Mouse (Mus musculus) embryonic fibroblast, embryonic 13.5 days (primary cell): ENCODE results near the gene Hnrnpr. TPM values are rescaled to one million over a fixed set of nuclear protein-coding genes. Genes with fewer than 3 reads are reported as not detected.
A peak's percentile ranks its signal among the peaks of the same experiment; 100 is the strongest.

Source experiments
- H3K27ac ChIP-seq: 2 replicates; pipeline ENCODE4 v1.5.1; 2012; ENCODE audit warnings: low read length, control low read depth, inconsistent platforms; ENCODE audit not compliant: insufficient read depth
- H3K4me1 ChIP-seq: 2 replicates; pipeline ENCODE4 v1.6.1; 2011; ENCODE audit warnings: low read length; ENCODE audit not compliant: control insufficient read depth, insufficient read depth
- H3K4me3 ChIP-seq: 2 replicates; pipeline ENCODE4 v1.5.1; 2011; ENCODE audit warnings: mild to moderate bottlenecking, control low read depth, low read length; ENCODE audit not compliant: insufficient read depth
- CTCF ChIP-seq: IDR thresholded peaks from 2 replicates; pipeline ENCODE4 v1.5.1; 2011; ENCODE audit warnings: mild to moderate bottlenecking, control low read depth, low read length, moderate library complexity, borderline replicate concordance; ENCODE audit not compliant: insufficient read depth
- POLR2A ChIP-seq: IDR thresholded peaks from 2 replicates; pipeline ENCODE4 v1.6.1; 2011; ENCODE audit warnings: low read depth, mild to moderate bottlenecking, control low read depth, low read length, moderate library complexity
- polyA plus RNA-seq: library from polyadenylated mRNA; stranded (reverse); fragments of >200 nt; gene quantifications from 2 replicates; pipeline ENCODE4 v1.2.4, GENCODE M21; 2011; ENCODE audit warnings: low read depth; ENCODE audit not compliant: missing spikeins, insufficient read length

The Hnrnpr gene
- polyA plus RNA-seq, 1 experiment, result 105 TPM

DNA sequence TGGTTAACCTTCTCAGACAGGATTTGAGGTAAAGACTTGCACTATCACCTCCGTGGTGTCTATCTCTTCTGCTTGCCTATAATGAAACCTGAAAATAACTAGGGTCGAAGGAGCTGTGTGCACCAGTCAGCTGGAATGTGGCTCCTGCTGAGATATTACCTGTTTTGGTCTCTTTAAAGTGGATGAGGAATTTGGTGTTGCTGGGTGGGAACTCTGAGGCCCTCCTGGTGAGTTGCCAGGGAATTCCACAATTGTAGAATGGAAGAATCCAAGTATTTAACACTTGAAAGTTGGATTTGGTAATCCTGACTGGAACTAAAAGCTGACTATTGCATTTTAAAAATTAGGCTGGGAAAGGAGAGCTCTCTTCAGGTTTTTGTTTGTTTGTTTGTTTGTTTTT lies 6.6 kb upstream of the Hnrnpr start:
- Histone ChIP-seq H3K27ac (no peak overlapping the region), H3K4me1 (no peaks in the 10 kb centered on the region), H3K4me3 (no peak overlapping the region)
- TF ChIP-seq POLR2A (no peak), CTCF (no peak)

DNA sequence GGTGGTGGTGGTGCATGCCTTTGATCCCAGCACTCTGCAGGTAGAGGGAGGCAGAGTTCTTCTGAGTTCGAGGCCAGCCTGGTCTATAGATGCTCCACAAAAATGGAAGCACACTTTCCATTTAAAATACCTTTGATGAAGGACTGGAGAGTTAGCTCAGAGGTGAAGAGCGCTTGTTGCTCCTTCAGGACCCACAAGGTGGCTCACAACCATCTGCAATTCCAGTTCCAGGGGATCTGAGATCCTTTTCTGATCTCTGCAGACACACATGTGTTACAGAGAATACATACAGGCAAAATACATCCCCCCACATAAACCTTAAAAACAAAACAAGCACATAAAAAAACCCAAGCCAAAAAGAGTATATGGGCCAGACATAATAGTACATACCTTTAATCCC lies 2.4 kb upstream of the Hnrnpr start:
- peaks cover 5% of the 10 kb centered on the region for H3K4me1 ChIP-seq
- H3K27ac ChIP-seq, result no peak overlapping the region
- H3K4me3 ChIP-seq, result no peak overlapping the region
- TF ChIP-seq CTCF, result no peak
- no peak for TF ChIP-seq POLR2A

DNA sequence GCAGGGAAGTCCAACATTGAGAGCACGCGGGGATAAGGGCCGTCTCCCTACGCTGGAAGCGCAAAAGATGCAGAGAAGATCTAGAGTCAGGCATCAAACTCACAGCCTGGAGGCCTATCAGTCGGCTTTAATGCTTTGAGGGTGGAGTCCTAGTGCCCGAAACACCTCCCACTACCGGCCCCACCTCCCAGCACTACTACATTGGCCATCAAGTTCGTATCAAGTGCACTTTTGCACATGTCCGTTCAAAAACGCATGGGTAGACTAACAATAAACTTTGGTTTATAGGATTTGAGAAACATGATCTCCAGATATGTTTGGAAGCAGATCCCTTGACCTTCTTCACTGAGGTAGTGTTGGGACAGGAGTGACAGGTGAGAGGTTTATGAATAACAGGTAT lies 962 bp upstream of the Hnrnpr start:
- Histone ChIP-seq H3K27ac (peak overlapping the region; percentile 68; the same call in 1 of the 2 replicates), H3K4me1 (peaks cover 5% of the 10 kb centered on the region), H3K4me3 (peak overlapping the region; percentile 76)
- TF ChIP-seq CTCF (no peak), POLR2A (peak; percentile 54; the same call in 1 of the 2 replicates)

DNA sequence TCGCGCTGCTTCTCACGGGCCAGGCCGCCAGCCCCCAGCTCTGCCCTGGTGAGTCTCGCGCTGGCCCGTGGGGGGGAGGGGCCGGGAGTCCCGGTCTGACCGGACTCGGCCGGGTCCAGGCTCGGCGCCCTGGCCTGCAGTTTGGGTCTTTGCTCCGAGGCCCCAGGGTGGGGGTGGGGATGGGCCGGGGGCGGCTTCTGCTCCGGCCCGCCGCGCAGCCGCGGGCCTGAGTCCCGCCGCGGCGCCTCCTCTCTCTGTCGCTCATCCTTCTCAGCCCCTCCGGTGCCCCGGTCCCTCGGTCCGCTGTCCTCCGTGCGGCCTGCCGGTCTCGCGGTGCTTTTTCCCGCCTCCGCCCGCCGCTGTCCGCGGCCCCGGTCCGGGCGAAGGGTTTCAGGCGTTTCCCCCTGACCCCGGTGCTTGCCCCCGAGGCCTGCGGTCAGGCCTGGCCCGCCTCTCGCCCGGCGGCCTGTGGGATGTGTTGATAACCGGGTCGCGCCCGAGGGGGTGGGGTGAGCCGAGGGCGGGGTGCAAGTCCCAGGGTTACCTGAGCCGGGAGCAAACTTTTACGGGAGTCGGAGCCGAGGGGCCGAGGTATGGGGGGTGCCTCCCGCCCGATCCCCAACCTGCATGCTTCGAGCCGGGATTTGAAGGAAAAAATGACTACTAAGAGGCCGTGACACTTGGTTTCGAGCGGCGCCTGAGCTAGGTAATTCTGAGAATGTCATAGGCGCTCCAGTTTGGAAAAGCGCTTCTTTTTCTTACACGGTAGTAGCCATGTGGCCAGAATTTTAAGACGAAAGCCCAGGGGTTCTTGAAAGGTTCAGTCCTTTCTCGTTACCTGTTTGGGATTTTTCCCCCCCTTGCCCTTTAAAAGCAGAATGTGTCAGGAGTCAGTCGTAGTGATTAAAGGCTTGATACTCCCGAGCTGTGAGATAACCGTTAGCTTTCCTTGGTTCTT lies 579 bp downstream of the Hnrnpr start:
- H3K4me3 ChIP-seq, result peak overlapping the region; percentile 95
- peaks cover 7% of the 10 kb centered on the region for H3K4me1 ChIP-seq
- TF ChIP-seq POLR2A (no peak; the same call in 1 of the 2 replicates), CTCF (no peak)

DNA sequence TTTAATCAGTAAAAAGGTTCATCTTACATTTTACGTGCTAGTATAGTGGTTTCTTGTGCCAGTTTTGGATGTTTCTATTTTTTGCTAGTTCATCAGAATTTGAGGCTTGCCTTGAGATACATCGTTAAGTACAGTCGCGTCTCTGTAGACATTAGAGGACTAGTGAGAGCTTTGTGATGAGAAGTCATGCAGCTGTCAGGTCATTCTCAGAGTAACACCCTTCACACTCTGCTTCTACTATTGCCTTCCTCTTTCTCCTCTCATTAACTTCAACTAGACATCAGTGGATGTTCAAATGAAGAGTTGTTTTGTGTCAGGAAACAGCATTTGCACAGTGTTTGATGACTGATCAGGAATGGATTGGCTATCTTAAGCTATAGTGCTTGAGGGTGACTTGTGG lies 1.9 kb downstream of the Hnrnpr start:
- TF ChIP-seq CTCF (no peak), POLR2A (no peak)
- Histone ChIP-seq H3K4me1 (peaks cover 7% of the 10 kb centered on the region), H3K27ac (no peak overlapping the region), H3K4me3 (peak overlapping the region; percentile 43)

More for the DNA sequence above, 579 bp downstream of the Hnrnpr start:
- peak overlapping the region; percentile 76 for H3K27ac ChIP-seq

DNA sequence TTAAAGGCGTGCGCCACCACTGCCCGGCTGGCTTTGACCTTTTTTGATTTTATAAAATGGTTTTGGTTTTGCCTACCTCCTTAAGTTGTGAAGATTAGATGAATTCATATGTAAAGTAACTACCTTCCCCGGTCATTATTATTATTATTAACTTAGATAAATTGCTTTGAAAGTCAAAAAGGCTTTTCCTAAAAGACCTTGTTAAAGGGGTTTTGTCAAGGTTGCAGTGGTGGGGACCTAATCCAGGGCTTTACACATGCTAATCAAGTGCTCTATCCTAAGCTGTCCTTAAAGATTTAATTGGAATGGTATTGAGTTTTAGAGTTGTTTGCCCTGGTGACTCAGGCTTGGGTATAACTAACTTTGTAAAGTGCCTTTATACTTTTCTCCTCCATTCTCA lies 6.9 kb downstream of the Hnrnpr start:
- no peak for TF ChIP-seq POLR2A
- TF ChIP-seq CTCF, result no peak
- Histone ChIP-seq H3K4me3 (no peak overlapping the region), H3K4me1 (peaks cover 9% of the 10 kb centered on the region), H3K27ac (no peak overlapping the region)

DNA sequence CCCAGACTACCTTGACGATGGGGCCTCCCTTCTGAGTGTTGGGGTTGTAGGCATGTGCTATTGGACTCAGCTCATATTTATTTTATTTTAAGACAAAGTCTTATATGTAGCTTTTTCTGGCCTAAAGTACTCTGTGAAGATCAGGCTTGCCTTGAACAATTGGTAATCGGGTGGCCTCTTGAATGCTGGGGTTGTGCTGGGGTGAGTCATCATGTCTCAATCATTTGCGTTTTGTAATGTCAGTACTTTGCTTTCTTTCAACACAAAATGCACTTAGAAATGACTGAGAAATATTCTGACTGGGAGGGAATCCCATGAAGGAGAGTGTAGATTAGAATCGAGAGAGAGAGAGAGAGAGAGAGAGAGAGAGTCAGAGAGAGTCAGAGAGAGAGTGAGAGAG lies 9.3 kb downstream of the Hnrnpr start:
- Histone ChIP-seq H3K27ac (peak overlapping the region; percentile 89), H3K4me1 (peaks cover 4% of the 10 kb centered on the region), H3K4me3 (no peak overlapping the region)
- TF ChIP-seq POLR2A, result no peak
- TF ChIP-seq CTCF, result no peak

DNA sequence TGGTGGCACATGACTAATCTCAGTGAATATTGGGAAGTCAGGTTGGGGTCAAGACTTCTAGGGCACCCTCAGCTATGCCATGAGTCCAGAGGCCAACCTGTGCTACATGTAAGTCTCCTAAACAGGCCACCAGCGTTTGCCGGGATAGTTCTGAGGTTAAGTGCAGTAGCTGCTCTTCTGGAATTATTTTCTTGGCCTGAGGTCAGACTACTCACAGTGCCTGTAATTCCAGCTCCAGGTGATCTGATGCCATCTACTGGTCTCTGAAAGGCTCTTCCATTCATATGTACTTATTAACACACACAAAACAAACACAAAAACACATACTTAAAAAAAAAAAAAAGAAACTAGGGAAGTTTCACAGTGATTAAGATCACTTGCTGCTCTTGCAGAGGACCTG lies 13.5 kb downstream of the Hnrnpr start:
- Histone ChIP-seq H3K4me1 (peaks cover 3% of the 10 kb centered on the region), H3K4me3 (no peak overlapping the region), H3K27ac (no peak overlapping the region)
- no peak for TF ChIP-seq CTCF
- TF ChIP-seq POLR2A, result no peak

DNA sequence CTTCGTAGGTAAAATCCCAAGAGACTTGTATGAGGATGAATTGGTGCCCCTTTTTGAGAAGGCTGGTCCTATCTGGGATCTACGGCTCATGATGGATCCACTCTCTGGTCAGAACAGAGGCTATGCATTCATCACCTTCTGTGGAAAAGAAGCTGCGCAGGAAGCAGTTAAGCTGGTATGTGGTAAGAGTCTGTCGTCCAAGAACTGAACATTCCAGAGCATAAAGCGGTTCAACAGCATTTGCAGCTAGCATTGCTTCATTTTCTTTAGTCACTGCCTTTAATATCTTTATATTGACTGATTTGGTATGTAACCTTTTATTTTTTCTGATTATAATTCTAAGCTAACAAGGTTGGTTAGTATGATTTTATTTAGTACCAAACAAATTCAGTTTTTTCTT lies 16.5 kb downstream of the Hnrnpr start:
- H3K4me3 ChIP-seq, result no peak overlapping the region
- TF ChIP-seq CTCF, result no peak
- peaks cover 2% of the 10 kb centered on the region; the same call in 1 of the 2 replicates for H3K4me1 ChIP-seq
- peak overlapping the region; percentile 40; the same call in 1 of the 2 replicates for H3K27ac ChIP-seq

DNA sequence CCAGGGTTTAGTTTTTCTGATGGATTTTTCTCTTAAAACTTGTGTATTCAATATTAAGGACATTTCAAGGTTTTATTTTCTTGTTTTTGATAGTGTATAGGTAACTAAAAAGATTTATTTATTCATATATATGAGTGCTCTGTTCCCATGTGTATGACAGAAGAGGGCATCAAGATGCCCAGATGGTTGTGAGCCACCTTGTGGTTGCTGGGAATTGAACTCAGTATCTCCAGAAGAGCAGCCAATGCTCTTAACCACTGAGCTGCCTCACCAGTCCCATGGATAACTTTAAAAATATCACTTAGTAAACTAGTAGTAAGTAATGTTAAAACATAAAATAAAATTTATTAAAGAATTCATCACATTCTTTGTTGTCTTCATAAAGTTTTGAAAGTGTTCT lies 17.4 kb downstream of the Hnrnpr start:
- TF ChIP-seq CTCF (no peak), POLR2A (no peak)
- H3K27ac ChIP-seq, result no peak overlapping the region
- no peak overlapping the region for H3K4me3 ChIP-seq
- peaks cover 6% of the 10 kb centered on the region; the same call in 1 of the 2 replicates for H3K4me1 ChIP-seq
